In the genomic region with DNA sequence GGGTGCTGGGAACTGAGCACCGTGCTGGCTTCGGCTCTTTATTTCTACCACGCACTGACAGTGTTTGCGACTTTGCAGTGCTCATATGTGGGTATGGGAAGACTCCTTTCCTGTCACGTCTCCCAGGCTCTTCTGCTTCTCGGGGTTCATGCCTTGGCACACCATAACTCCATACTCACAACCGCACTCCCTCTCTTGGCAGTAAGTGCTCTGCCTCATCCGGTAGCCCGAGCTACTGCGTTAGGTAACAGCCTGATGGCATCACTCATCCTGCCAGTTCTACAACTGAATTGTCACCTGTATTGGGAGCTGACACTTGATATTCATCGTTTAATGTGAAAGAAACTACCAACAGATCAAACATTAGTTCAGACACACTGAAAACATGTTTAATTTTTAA, we compare ENCODE assay signal across 17 mouse cellular contexts. TPM values are rescaled to one million over a fixed set of nuclear protein-coding genes. Genes with fewer than 3 reads are reported as not detected.
DNase-seq lines count a peak whose midpoint lies in the region; ATAC-seq lines count a peak whose summit lies in the region.
"Had no signal": no experiment of that assay in that cellular context is flagged by ENCODE, and none has a peak within 500 bp of the region (broad histone marks: within the 10 kb centered on the region; RNA-seq: fewer than 3 reads in every experiment).

No protein-coding gene starts in this region.

- peak; percentile 74 for DNase-seq in heart, adult 11 months
- DNase-seq in heart, adult 18-20 months: no peak
- DNase-seq in thymus, postnatal 36 days: no peak
- DNase-seq: adrenal gland, adult 2 months; adrenal gland, adult 8-10 months; adrenal gland, postnatal 10 days; adrenal gland, postnatal 14 days; adrenal gland, postnatal 25 days; adrenal gland, postnatal 36 days; B cell, adult 2 months; cerebellum, adult 11 months; cerebellum, adult 11-12 months; cerebellum, adult 18-20 months had no signal

- peak; percentile 54 for ATAC-seq in inflammation-experienced regulatory T-cells, adult 6 months
- ATAC-seq: activated CD4-positive, CD25-positive, alpha-beta regulatory T cell, adult 4 months; CD4-positive, CD25-positive, alpha-beta regulatory T cell, adult 4 months; Patski had no signal

RNA-seq across cellular contexts. Expression of a gene that starts 17.0 kb away (rescaled TPM):
- 10 to 100 TPM; 11.6 to 14.2 TPM for total RNA-seq in heart, adult 18-20 months (2021)
- polyA plus RNA-seq in inflammation-experienced regulatory T-cells, adult 6 months (2017; shearing (Covaris generic)): 10 to 100 TPM; 17.6 to 22.9 (median 21.0) TPM

RNA-seq across cellular contexts. Expression of a gene that starts 17.1 kb away (rescaled TPM):
- under 1 TPM; 0.20 to 0.95 TPM for total RNA-seq in heart, adult 18-20 months (2021)
- polyA plus RNA-seq in inflammation-experienced regulatory T-cells, adult 6 months (2017; shearing (Covaris generic)): under 1 TPM; 0.31 to 0.67 (median 0.58) TPM

RNA-seq across cellular contexts. Expression of a gene that starts 25.3 kb away (rescaled TPM):
- 100 to 1,000 TPM; 390 to 395 TPM for total RNA-seq in heart, adult 18-20 months (2021)
- polyA plus RNA-seq in inflammation-experienced regulatory T-cells, adult 6 months (2017; shearing (Covaris generic)): 10 to 100 TPM; 11.5 to 20.4 (median 18.7) TPM

RNA-seq across cellular contexts. Expression of a gene that starts 30.6 kb away (rescaled TPM):
- total RNA-seq in heart, adult 18-20 months (2021): 100 to 1,000 TPM; 270 to 292 TPM
- 100 to 1,000 TPM in 2 of 3 experiments, 10 to 100 TPM in 1; 91.5 to 123 (median 102) TPM for polyA plus RNA-seq in inflammation-experienced regulatory T-cells, adult 6 months (2017; shearing (Covaris generic))

RNA-seq across cellular contexts. Expression of a gene that starts 30.7 kb away (rescaled TPM):
- total RNA-seq in heart, adult 18-20 months (2021): 100 to 1,000 TPM; 697 to 709 TPM
- polyA plus RNA-seq in inflammation-experienced regulatory T-cells, adult 6 months (2017; shearing (Covaris generic)): 100 to 1,000 TPM; 142 to 204 (median 178) TPM
